Mouse (Mus musculus): ENCODE measurements around the gene Cadm4.
"Not testable (repeated sequence)": the region's sequence is repeated elsewhere in the genome, so short reads cannot be mapped to it uniquely, and the experiment has no call there.

The Cadm4 gene

DNA sequence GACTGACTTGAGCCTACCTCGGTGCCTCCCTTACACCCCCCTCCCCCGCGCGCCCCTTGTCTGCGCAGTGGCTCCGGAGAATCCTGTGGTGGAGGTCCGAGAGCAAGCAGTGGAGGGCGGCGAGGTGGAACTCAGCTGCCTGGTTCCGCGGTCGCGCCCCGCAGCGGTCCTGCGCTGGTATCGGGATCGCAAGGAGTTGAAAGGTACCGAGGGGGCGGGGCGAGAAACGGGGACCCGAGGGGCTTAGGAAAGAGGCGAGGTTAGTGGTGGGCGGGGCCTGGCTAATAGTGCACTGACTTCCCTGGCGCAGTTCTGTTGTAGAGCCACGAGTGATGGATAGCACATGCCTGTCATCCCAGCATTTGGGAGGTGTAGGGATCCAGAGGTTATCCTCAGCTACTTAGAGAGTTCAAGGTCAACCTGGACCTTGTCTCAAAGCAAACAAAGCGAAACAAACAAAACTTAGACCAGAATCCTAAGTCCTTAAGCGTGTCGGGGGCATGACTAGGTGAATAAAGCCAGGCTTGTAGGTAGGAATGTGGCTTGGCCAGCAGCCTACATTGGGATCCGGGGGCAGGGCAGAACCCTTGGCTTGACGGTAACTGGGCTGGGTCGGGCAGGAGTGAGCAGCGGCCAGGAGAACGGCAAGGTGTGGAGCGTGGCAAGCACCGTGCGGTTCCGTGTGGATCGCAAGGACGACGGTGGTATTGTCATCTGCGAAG lies 18.2 kb downstream of the Cadm4 start:
- DNase-seq (ENCODE audit: inconsistent age in 2 of 2, low spot score in 1 of 2), result peak in 1 of 2 experiments; percentile 27

DNA sequence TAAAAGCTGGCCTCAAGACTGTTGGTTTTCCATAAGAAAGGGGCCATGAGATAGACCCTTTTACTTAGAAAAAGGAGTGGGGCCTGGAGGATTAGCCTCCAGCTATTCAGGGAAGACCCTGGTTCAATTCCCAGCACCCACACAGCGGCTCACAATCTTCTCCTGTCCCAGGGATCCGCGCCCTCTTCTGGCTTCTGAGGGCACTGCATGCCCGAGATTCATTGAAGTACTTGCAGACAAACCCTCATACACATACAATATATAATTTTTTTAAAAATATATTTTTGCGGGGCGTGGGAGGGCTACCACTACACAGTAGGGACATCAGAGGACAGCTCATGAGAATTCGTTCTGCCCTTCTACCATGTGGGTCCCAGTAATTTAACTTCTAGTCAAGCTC lies 19.1 kb downstream of the Cadm4 start:
- peak in 1 of 2 experiments; percentile 59 for DNase-seq (ENCODE audit: inconsistent age in 2 of 2, low spot score in 1 of 2)

DNA sequence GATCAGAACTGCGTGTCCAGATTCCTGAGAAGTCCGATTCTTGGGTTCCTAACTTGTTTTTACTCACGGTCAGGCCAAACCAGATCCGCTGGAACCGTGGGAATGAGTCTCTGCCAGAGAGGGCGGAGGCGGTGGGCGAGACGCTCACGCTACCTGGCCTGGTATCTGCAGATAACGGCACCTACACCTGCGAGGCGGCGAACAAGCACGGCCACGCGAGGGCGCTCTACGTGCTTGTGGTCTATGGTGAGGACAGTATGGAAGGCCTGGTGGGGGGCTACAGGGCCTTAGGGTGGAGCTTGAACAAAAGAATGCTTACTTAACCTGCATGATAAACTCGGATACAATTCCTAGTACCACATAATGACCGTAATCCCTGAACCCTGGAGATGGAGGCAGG lies 19.7 kb downstream of the Cadm4 start:
- DNase-seq (ENCODE audit: inconsistent age in 2 of 2, low spot score in 1 of 2), result peak in 1 of 2 experiments; percentile 31

DNA sequence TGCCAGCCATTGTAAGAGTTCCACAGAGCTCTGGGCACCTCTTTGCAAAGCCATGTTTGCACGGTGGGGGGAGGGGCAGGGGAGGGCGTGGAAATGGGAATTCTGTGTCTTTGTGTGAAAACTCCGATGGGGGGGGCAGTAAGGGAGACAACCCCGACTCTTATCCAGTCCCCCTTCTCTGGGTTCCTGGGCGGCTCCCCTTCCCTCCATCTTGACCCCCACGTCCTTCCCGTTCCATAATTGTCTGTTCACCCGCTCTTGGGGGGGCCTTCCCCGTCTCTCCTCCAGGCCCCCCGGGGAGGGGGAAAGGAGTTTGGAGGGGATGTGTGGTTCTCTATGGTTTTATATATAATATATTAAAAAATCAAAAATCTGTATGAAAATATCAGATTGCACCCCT lies 22.2 kb downstream of the Cadm4 start:
- no peak for DNase-seq (ENCODE audit: inconsistent age in 2 of 2, low spot score in 1 of 2)

DNA sequence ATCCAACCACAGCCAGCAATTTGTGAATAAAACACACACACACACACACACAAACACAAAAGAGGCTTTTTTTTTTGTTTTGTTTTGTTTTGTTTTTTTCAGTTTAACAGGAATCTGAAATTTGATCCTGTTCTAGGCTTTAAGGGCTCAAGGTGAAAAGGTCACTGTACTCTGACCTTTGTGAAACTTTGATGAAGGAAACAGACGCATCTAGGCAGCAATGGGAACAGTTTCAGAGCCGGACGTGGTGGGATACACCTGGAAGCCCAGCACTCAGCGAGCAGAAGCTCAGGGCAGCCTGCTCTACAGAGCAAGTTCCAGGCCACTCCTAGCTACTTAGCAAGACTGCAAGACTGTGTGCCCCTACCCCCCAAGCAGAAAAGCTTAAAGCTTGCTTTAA lies 23.0 kb downstream of the Cadm4 start:
- no peak for DNase-seq (ENCODE audit: inconsistent age in 2 of 2, low spot score in 1 of 2)

DNA sequence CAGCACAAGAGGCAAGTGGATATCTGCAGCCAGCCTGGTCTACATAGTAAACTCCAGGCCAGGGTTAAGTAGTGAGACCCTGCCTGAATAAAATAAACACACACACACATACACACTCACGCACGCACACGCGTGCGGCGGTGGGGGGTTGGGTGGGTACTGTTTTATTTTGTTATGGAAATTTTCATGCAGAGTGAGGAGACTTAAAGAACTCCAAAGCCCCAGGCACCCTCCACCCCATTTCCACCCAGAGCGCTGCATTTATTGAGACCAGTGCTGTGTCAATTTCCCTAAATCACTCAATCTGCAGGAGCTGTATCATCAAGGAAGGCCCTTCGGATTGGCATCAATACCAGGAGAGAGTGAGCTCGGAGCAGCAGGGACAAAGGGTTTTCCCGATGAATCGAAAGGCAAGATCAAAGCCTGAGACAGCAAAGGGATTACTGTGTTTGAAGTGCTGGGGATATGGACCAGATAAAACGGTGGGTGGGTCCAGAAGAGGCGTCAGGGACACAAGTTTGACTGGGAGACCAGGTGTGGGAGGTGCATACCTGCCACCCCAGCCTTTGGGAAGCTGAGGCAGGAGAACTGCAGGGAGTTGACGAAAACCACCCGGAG lies 23.7 kb downstream of the Cadm4 start:
- no peak for DNase-seq (ENCODE audit: inconsistent age in 2 of 2, low spot score in 1 of 2)

DNA sequence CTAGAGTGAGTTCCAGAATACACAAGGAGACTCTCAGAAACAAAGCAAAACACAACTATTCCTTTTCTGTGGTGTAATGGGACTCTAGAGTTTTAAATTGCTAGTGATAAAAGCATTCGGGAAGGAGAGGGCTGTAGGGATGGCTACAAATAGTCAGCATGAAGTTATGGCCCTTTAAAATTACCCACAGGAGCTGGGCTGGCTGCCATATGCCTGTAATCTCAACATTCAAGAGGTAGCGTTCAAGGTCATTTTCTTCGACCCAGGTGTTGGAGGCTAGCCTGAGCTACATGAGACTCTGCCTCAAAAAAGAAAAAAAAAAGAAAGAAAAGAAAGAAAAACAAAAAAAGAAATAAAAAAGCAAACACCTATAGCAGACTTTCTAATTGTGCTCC lies 24.2 kb downstream of the Cadm4 start:
- no peak for DNase-seq (ENCODE audit: inconsistent age in 2 of 2, low spot score in 1 of 2)

DNA sequence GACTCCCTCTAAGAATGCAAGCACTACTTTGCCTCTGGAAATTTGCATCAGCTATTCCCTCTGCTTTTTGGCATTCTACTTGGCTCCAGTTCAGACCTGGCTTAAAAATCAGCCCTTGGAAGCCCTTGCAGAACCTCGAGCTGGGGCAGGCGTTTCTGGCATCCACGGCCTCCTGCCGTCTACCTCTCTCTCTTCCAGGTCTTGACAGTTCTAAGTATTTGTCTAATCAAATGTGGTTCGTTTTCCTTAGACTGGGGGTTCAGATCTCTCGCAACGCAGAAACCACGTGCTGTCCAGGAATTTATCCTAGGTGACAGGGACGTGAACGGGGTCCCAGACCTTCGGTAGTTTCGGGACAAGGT lies 24.6 kb downstream of the Cadm4 start:
- peak; percentile 36 to 84 for DNase-seq (ENCODE audit: inconsistent age in 2 of 2, low spot score in 1 of 2)

DNA sequence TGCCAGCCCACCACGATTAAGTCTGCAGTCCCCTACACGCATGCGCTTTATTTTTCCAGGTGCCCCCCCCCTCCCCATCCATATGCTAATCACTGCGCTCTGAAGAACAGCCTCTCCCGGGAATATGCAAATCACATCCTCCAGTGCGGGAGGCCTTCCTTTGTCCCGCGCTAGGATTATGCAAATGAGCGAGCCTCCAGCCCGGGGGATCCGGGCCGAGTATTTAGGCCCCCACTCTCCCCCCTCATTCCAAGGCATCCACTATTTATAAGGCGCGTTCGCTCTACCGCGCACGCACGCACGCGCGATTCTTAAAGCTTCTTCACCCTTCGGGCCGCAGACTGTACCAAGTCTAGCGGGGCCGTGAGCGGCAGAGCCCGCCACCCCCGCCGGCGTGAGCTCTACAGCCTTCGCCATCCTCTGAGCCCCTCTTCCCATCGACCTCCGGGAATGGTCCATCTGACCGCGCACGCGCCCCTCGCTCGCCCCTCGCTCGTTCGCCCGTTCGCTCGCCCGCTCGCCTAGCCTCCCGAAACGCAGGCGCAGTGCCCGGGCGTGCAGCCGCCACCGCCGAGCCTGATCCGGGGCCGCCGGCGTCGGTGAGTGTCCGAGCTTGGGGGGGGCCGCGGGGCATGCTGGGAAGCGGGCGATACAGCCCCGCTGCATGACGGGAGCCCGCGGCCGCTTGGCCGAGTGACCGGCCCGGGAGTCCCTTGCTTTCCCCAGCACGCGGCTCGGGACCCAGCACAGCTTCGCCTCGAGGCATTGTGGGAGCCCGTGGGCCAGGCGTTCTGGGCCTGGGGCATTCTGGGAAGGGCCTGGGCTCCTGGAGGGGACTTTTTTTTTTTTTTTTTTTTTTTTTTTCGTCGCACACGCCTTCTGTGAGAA lies 25.3 kb downstream of the Cadm4 start, which contains the start of gene Zfp428:
Gene Zfp428 (plus strand): TSS at position 169 of the 888 bp plus-strand sequence.
- peak; percentile 86 to 96 for DNase-seq (ENCODE audit: inconsistent age in 2 of 2, low spot score in 1 of 2)

DNA sequence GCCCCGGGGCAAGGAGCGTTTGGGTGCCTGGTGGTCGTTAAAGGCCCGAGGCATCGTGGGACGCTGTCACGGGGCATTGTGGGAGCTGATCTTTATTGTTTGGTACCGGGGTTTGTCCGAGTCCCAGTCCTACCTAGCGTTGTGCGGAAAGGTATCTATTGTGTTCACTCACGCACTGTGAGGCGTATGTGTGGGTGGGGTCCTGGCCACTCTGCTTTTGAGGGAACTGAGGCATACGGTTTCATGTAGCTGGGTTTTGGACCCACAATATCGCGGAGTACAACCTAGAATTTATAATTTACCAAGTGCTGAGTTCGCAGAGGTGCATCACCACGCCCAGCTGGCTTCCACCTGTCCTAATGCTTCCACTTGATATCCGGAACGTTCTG lies 25.9 kb downstream of the Cadm4 start:
- DNase-seq (ENCODE audit: inconsistent age in 2 of 2, low spot score in 1 of 2), result no peak

DNA sequence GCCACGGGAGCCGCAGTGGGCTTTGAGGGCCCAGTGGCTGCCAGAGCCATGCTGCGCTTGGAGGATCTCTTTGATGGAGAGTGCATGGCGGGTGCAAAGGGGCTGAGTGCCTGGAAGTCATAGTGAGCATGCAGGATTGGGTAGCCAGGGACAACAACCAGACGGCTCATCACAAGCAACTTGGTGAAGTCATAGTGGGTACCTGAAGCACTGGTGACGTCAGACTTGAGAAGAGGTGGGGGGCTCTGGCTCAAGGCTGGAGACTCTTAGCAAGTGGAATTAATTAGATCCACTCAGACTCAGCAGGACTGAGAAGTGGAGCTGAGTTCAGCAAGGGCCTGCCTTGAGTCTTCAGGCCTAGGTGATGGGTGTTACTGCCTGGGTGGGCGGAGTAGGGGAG lies 30.5 kb downstream of the Cadm4 start, which contains the start of gene AC161166.1:
Gene AC161166.1 (minus strand): TSS at position 101 of the 400 bp plus-strand sequence.
- no peak for DNase-seq (ENCODE audit: inconsistent age in 2 of 2, low spot score in 1 of 2)

DNA sequence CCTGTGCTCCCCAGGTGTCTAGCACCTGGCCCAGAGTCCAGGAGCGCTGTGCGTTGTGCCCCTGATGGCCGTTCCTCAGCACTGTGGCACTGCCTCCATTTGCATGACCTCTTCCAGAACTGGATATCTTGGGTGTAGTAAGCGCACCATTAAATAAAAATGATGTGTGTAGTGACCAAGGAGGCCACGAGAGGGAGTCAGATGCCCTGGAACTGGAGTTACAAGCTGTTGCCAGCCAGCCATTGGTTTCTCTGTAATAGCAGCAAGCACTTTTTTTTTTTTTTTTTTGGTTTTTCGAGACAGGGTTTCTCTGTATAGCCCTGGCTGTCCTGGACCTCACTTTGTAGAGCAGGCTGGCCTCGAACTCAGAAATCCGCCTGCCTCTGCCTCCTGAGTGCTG lies 34.5 kb downstream of the Cadm4 start:
- peak in 1 of 2 experiments; percentile 64 for DNase-seq (ENCODE audit: inconsistent age in 2 of 2, low spot score in 1 of 2)

DNA sequence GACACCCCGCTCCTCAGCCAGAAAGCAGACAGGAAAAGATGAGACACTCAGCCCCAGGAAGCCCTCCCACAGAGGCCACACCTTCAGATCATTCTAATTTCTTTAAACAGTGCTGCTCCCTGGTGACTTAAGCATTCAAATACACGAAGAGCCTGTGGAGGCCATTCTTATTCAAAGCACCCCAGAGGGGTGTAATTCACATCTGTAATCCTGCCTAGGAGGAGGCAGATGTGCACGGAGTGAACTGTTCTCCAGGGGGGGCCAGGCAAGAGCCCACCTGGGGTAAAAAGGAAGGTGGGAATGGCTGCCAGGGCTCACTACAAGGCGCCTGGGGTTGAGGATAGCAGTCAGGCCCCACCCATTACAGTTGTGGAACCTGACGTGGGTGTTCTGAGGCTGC lies 35.3 kb downstream of the Cadm4 start:
- no peak for DNase-seq (ENCODE audit: inconsistent age in 2 of 2, low spot score in 1 of 2)

DNA sequence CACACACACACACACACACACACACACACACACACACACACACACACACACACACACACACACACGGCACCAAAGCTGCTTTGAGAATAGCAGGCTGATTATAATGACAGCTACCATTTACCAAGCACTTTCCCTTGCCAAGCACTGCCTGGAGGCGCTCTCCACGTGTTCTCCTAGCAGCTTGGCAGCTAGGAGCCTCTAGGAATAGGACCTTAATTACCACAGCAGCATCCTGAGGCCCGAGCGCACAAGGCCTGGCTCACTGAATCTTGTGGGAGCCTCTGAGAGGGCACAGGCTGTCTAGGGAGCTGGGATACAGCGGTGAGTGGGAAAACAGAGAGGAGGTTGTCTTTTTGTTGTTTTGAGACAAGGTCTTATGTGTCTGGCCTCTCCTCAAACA lies 35.8 kb downstream of the Cadm4 start:
- no peak for DNase-seq (ENCODE audit: inconsistent age in 2 of 2, low spot score in 1 of 2)

DNA sequence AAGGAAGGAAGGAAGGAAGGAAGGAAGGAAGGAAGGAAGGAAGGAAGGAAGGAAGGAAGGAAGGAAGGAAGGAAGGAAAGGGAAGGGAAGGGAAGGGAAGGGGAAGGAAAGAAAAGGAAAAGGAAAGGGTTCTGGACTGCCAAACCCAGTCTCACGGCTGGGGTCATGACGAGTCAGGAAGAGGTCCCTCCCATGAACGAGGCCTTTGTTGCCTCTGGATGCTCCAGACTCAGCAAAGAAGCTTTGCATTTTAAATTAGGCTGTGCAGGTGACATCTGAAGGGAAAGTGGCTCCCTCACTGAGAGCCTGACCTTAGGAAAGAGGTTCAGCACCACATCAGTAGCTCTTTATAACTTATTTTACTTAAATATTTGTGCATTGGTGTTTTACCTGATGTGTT lies 37.3 kb downstream of the Cadm4 start:
- DNase-seq (ENCODE audit: inconsistent age in 2 of 2, low spot score in 1 of 2), result no peak

DNA sequence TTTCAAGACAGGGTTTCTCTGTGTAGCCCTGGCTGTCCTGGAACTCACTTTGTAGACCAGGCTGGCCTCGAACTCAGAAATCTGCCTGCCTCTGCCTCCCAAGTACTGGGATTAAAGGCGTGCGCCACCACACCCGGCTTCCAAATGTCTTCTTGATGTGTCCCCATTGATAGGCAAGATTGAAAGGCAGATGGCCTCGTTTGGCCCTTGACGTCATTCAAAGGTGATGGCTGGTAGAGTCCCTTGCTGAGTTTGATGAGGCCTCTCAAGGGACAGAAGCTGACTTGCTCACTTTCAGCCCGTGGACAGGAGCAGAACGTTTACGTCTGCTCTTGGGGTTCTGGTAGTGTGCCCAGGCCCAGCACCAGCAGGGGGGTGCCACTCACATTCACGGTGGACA lies 38.2 kb downstream of the Cadm4 start:
- not testable (repeated sequence) for DNase-seq (ENCODE audit: inconsistent age in 2 of 2, low spot score in 1 of 2)

DNA sequence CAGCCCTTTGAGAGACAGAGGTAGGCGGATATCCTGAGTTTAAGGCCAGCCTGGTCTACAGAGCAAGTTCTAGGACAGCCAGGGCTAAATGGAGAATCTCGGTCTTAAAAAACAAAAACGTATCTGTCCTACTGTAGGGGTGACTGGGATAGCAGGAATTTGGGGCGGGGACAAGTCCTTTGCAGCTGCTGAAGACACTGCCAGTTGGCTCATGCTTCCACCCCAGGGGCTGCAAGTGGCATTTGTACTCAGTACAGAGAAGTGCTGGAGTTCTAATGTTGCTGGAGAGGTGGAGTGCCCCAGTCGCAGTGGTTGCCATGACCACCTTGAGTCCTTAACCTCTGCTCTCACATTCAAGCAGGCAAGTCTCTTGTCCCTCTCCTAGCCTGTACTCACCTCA lies 41.0 kb downstream of the Cadm4 start:
- no peak for DNase-seq (ENCODE audit: inconsistent age in 2 of 2, low spot score in 1 of 2)

DNA sequence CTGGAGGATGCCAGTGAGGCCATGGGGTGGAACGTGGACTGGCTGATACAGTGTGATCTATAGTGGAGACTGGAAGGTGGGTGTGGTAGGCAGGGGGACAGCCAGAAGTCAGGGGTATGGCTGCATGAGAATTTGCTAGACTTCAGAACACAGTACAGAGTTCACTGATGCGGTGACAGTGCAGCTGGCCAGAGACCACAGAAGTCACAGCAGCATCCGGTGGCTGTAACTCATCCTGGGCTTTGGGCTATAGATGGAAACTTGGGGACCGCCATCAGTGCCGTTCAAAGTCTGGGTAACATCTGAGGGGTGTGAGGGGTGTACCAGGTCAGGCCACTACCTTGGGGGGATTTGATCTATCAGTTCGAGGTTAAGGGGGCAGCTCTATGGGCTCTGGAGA lies 41.9 kb downstream of the Cadm4 start:
- DNase-seq (ENCODE audit: inconsistent age in 2 of 2, low spot score in 1 of 2), result no peak

DNA sequence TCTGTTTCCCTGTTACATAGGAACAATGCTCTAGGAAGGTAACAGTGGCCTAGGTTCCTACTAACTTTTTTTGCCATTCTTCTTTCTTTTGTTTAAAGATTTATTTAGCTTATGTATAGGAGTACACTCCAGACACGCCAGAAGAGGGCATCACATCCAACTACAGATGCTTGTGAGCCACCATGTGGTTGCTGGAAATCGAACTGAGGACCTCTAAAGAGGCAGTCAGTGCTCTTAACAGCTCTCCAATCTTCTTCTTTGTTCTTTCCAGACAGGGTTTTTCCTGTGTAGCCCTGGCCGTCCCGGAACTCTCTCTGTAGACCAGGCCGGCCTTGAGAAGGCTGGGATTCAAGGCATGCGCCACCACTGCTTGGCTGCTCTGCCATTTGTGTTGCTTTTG lies 43.2 kb downstream of the Cadm4 start:
- DNase-seq (ENCODE audit: inconsistent age in 2 of 2, low spot score in 1 of 2), result no peak

DNA sequence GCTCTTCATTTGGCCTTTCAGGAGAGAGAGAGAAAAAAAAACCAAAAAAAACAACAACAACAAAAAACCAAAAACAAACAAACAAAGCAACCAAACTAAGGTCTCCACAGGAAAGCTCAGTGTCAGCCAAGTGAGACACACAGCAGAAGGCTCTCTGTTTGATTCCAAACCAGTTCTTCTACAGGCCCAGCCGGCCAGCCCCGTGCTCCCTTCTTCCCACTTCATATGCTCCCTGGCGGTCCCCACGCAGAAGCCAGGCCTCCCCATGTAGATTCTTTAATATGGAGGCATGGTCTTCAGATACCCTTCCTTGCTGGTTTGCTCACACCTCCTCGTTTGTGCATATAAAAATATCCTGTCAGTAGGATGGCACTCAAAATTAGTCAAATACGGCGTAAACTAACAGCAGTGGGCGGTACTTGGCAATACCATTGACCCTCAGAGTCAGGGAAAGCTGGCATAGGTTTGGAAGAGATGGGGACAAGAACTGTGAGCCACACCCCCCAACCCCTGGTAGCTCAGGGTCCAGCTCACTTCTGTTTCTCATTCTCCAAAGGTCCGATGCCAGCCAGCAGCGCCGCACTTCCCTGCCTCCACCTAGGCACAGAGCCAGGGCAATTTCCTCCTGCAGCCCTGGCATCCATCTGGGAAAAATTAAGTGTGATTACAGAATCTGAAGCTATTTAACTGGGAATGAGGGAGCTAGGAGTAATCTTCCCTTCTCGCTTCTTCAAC lies 44.0 kb downstream of the Cadm4 start:
- DNase-seq (ENCODE audit: inconsistent age in 2 of 2, low spot score in 1 of 2), result no peak

DNA sequence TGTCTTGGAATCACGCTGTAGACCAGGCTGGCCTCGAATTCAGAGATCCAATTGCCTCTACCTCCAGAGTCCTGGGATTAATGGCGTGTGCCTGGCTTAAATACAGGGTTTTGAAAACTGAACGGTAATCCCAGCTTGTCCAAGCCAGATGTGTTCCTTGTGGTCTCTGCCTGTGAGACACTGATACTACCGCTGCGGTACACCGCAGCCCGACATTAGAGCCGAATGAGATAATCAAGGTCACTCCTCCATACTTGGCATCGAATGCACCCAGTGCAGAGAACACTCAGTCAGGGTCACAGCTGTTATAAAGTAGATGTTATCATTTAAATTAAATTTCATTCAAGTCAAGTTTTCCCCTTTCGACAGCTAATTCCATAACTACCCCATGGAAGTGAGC lies 47.0 kb downstream of the Cadm4 start:
- DNase-seq (ENCODE audit: inconsistent age in 2 of 2, low spot score in 1 of 2), result peak; percentile 67
